Mouse (Mus musculus): Measurements from ENCODE around the gene Cenpv. TPM values are rescaled to one million over a fixed set of nuclear protein-coding genes. Genes with fewer than 3 reads are reported as not detected.

Gene Cenpv
- 73.2 and 94.6 TPM in 2 replicates for polyA plus RNA-seq (2012; rRNA removed)

GRCm38 (mm10) chr11:62539089-62539890 lies at the start of gene Cenpv:
Gene Cenpv (minus strand): TSS chr11:62539261.

GRCm38 (mm10) chr11:62573959-62574702 lies 35.1 kb upstream of the Cenpv start, which contains the start of gene Trpv2:
Gene Trpv2 (plus strand): TSS chr11:62574486.

GRCm38 (mm10) chr11:62550727-62551225 lies 11.7 kb upstream of the Cenpv start, which contains the start of gene Ubb:
Gene Ubb (plus strand): TSS chr11:62551171.

Other genes with a start within 250 kb of the Cenpv start
- gene Pigl, start 80.8 kb downstream of the Cenpv start, polyA plus RNA-seq (2012; rRNA removed): 5.8 and 7.4 TPM in 2 replicates
- 73.9 and 103 TPM in 2 replicates for gene Ncor1, start 80.7 kb downstream of the Cenpv start, polyA plus RNA-seq (2012; rRNA removed)
- gene Ubb, start 11.9 kb upstream of the Cenpv start, polyA plus RNA-seq (2012; rRNA removed): 1,880 and 1,997 TPM in 2 replicates
- 16.8 and 16.9 TPM in 2 replicates for gene Trpv2, start 35.2 kb upstream of the Cenpv start, polyA plus RNA-seq (2012; rRNA removed)
- 56.1 and 58.1 TPM in 2 replicates for gene Lrrc75a, start 109.3 kb upstream of the Cenpv start, polyA plus RNA-seq (2012; rRNA removed)
- 79.6 and 85.9 TPM in 2 replicates for gene Mmgt2, start 109.4 kb upstream of the Cenpv start, polyA plus RNA-seq (2012; rRNA removed)
- 1.7 and 1.9 TPM in 2 replicates for gene Zfp287, start 192.6 kb upstream of the Cenpv start, polyA plus RNA-seq (2012; rRNA removed)
- gene Gm10428, start 213.8 kb upstream of the Cenpv start, polyA plus RNA-seq (2012; rRNA removed): not detected in 2 replicates

Measured in ovary, adult 2 months (tissue).